Mouse (Mus musculus) myocyte (in vitro differentiated cells): ENCODE results near the gene Abcg2. TPM values are rescaled to one million over a fixed set of nuclear protein-coding genes. Genes with fewer than 3 reads are reported as not detected.

Source experiments
- H3K27me3 ChIP-seq: one replicate; pipeline ENCODE4 v1.6.1; 2011; ENCODE audit not compliant: control insufficient read depth, insufficient read depth, insufficient read length
- H3K36me3 ChIP-seq: one replicate; pipeline ENCODE4 v1.6.1; 2011; ENCODE audit not compliant: control insufficient read depth, insufficient read depth
- H3K4me2 ChIP-seq: one replicate; pipeline ENCODE4 v1.6.1; 2011; ENCODE audit warnings: low read depth, control low read depth
- H3K4me3 ChIP-seq: one replicate; pipeline ENCODE4 v1.5.1; 2011; ENCODE audit warnings: mild to moderate bottlenecking, control low read depth, moderate library complexity
- H3K79me2 ChIP-seq: one replicate; pipeline ENCODE4 v1.6.1; 2011; ENCODE audit not compliant: control insufficient read depth, insufficient read depth
- H3ac ChIP-seq: one replicate; pipeline ENCODE4 v1.6.1; 2011; ENCODE audit not compliant: control insufficient read depth, insufficient read length
- CEBPB ChIP-seq: IDR thresholded peaks from 2 replicates; pipeline ENCODE4 v1.6.1; 2011; ENCODE audit warnings: mild to moderate bottlenecking, moderate library complexity; ENCODE audit not compliant: poor library complexity, insufficient read depth, severe bottlenecking
- E2F4 ChIP-seq: IDR thresholded peaks from one replicate; pipeline ENCODE4 v1.6.1; 2011; ENCODE audit warnings: mild to moderate bottlenecking, control low read depth, moderate library complexity; ENCODE audit not compliant: insufficient read depth
- MAX ChIP-seq: IDR thresholded peaks from one replicate; pipeline ENCODE4 v1.6.1; 2011; ENCODE audit warnings: low read depth, mild to moderate bottlenecking, control low read depth
- MYOD1 ChIP-seq, 3 experiments: IDR thresholded peaks; one replicate each; pipeline ENCODE4 v1.6.1; 2011; ENCODE audit warnings: control low read depth in 2 of 3, low read depth in 2 of 3, mild to moderate bottlenecking in 2 of 3, moderate library complexity in 1 of 3; ENCODE audit not compliant: insufficient read length in 2 of 3, control insufficient read depth in 1 of 3
- MYOG ChIP-seq, 3 experiments: IDR thresholded peaks; one replicate each; pipeline ENCODE4 v1.6.1; 2011; ENCODE audit warnings: control low read depth in 2 of 3, low read depth in 2 of 3, mild to moderate bottlenecking in 2 of 3; ENCODE audit not compliant: insufficient read length in 2 of 3, control insufficient read depth in 1 of 3, insufficient read depth in 1 of 3
- POLR2A ChIP-seq: IDR thresholded peaks from one replicate; pipeline ENCODE4 v1.6.1; 2011; ENCODE audit warnings: low read depth, mild to moderate bottlenecking, control low read depth, moderate library complexity; ENCODE audit not compliant: insufficient read length
- POLR2AphosphoS2 ChIP-seq: IDR thresholded peaks from one replicate; pipeline ENCODE4 v1.6.1; 2011; ENCODE audit warnings: low read depth, control low read depth; ENCODE audit not compliant: insufficient read length
- REST ChIP-seq: IDR thresholded peaks from one replicate; pipeline ENCODE4 v1.6.1; 2011; ENCODE audit warnings: mild to moderate bottlenecking, control low read depth, moderate library complexity; ENCODE audit not compliant: insufficient read depth, insufficient read length
- SRF ChIP-seq: IDR thresholded peaks from one replicate; pipeline ENCODE4 v1.6.1; 2011; ENCODE audit warnings: low read depth; ENCODE audit not compliant: control insufficient read depth, insufficient read length
- TCF12 ChIP-seq: IDR thresholded peaks from one replicate; pipeline ENCODE4 v1.6.1; 2011; ENCODE audit warnings: mild to moderate bottlenecking, control low read depth; ENCODE audit not compliant: poor library complexity, insufficient read depth, severe bottlenecking
- TCF3 ChIP-seq: IDR thresholded peaks from one replicate; pipeline ENCODE4 v1.6.1; 2011; ENCODE audit warnings: low read depth, control low read depth; ENCODE audit not compliant: insufficient read length
- USF1 ChIP-seq: IDR thresholded peaks from one replicate; pipeline ENCODE4 v1.6.1; 2011; ENCODE audit warnings: low read depth, mild to moderate bottlenecking, control low read depth, moderate library complexity
- polyA plus RNA-seq: library from polyadenylated mRNA; unstranded; fragments of >200 nt; fragmentation: generic; extraction: Trizol; gene quantifications from one replicate; pipeline ENCODE4 v1.2.1, GENCODE M21; 2012; ENCODE audit warnings: missing spikeins

Gene Abcg2
- polyA plus RNA-seq, 1 experiment = 25.0 TPM

- Histone ChIP-seq H3K4me2 (peak overlapping the region; percentile 99), H3K27me3 (no peaks in the 10 kb centered on the region), H3K79me2 (peaks cover 12% of the 10 kb centered on the region), H3K36me3 (no peaks in the 10 kb centered on the region), H3K4me3 (peak overlapping the region; percentile 31), H3ac (peak overlapping the region; percentile 8)
- TF ChIP-seq POLR2AphosphoS2 (no peak), REST (no peak)
These were observed 56.9 kb downstream of the Abcg2 start for GRCm38 (mm10) chr6:58641056-58641799.

DNA sequence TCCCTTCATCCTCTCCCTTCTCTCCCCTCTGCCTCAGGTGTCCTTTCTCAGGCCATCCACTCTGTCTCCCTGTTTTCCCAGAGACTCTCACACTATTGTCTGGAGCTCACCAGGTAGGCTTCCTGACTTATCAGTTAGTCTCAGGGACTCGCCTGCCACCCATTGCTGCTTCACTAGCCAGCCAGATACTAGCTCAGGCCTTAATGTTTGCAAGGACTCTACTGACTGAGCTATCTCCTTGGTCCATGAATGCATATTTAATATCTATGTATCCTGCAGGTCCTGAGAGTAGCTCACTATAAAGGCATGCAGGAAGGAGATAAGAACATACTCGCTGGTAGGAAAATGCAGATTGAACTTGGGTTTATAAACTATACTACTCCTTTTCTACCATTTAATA is 57.9 kb downstream of the Abcg2 start:
- Histone ChIP-seq H3K79me2 (peaks cover 12% of the 10 kb centered on the region), H3K27me3 (no peaks in the 10 kb centered on the region)
- TF ChIP-seq POLR2AphosphoS2 (no peak), POLR2A (no peak), MYOD1 (IDR thresholded peaks at IDR 0.05; ENCODE audit: control insufficient read depth in 1 of 3, insufficient read length in 2 of 3, low read depth in 2 of 3) (no peak), MYOG (IDR thresholded peaks at IDR 0.05; ENCODE audit: control insufficient read depth in 1 of 3, insufficient read depth in 1 of 3, insufficient read length in 2 of 3, low read depth in 2 of 3) (no peak), TCF12 (no peak), CEBPB (no peak), TCF3 (no peak), E2F4 (no peak), USF1 (no peak), SRF (no peak)

DNA sequence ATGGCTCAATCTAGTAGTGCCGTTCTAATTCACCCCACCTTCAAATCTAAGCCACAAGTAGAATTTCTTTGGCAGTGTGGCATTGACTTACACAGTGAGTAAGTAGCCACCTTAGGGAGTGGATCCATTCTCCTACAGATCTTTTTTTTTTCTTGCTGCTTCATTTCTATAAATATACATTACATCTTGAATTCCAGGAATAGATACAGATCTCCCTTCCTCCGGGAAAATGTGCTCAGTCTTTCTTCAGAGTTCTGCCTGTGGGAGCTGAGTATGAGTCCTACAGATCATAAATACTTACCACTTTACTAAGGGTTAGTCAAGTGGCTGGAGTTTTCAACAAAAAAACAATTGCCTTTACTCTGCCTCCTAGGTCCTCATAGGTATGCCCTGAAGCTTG is 60.3 kb downstream of the Abcg2 start:
- H3K27me3 ChIP-seq = no peaks in the 10 kb centered on the region
- TF ChIP-seq SRF = no peak
- TF ChIP-seq REST = no peak
- TF ChIP-seq E2F4 = no peak
- no peak for TF ChIP-seq MYOD1 (IDR thresholded peaks at IDR 0.05; ENCODE audit: control insufficient read depth in 1 of 3, insufficient read length in 2 of 3, low read depth in 2 of 3)
- no peak for TF ChIP-seq POLR2A
- no peak for TF ChIP-seq USF1
- no peak for TF ChIP-seq MYOG (IDR thresholded peaks at IDR 0.05; ENCODE audit: control insufficient read depth in 1 of 3, insufficient read depth in 1 of 3, insufficient read length in 2 of 3, low read depth in 2 of 3)
- no peak for TF ChIP-seq TCF12
- TF ChIP-seq CEBPB = no peak
- no peak for TF ChIP-seq POLR2AphosphoS2
- no peak for TF ChIP-seq MAX
- peaks cover 23% of the 10 kb centered on the region for H3K79me2 ChIP-seq
- no peak overlapping the region for H3ac ChIP-seq
- H3K4me3 ChIP-seq = no peak overlapping the region
- no peaks in the 10 kb centered on the region for H3K36me3 ChIP-seq
- peak overlapping the region; percentile 13 for H3K4me2 ChIP-seq

More for the DNA sequence above, 57.9 kb downstream of the Abcg2 start:
- no peak overlapping the region for H3K4me2 ChIP-seq
- no peak overlapping the region for H3K4me3 ChIP-seq
- no peak overlapping the region for H3ac ChIP-seq
- H3K36me3 ChIP-seq = no peaks in the 10 kb centered on the region

DNA sequence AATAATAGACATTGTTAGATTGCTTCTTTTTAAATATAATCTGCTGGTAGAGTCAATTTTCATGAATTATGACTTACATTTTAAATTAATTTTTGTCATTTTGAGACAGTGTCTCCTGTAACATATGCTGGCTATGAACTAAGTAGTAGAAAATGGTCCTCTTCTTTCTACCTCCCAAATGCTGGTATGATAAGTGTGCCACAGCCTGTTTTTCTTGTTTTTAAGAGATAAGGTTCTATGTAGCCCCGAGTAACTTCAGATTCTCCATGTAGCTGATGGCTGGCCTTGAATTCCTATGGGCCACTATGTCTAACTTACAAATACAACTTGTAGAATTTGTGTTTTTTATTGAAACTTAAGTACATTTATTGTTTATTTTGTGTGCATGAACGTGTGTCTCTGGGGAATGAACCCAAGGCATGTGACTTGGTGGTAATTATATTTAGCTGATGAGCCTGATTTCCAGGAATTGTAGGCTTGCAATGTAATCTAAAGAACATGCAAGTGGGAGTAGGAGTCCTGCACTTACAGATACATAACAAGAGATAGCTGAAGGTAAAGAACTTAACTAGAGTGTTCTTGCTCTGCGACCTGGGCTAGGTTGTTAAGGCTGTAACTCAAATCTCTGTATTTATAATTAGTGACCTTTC is 63.9 kb downstream of the Abcg2 start:
- no peaks in the 10 kb centered on the region for H3K36me3 ChIP-seq
- H3K27me3 ChIP-seq = no peaks in the 10 kb centered on the region
- no peak overlapping the region for H3K4me3 ChIP-seq
- no peak overlapping the region for H3K4me2 ChIP-seq
- H3ac ChIP-seq = no peak overlapping the region
- TF ChIP-seq USF1 (no peak), SRF (no peak), CEBPB (no peak), MYOG (IDR thresholded peaks at IDR 0.05; ENCODE audit: control insufficient read depth in 1 of 3, insufficient read depth in 1 of 3, insufficient read length in 2 of 3, low read depth in 2 of 3) (no peak), POLR2AphosphoS2 (no peak), MYOD1 (IDR thresholded peaks at IDR 0.05; ENCODE audit: control insufficient read depth in 1 of 3, insufficient read length in 2 of 3, low read depth in 2 of 3) (no peak), POLR2A (no peak), MAX (no peak)
- peaks cover 23% of the 10 kb centered on the region for H3K79me2 ChIP-seq

DNA sequence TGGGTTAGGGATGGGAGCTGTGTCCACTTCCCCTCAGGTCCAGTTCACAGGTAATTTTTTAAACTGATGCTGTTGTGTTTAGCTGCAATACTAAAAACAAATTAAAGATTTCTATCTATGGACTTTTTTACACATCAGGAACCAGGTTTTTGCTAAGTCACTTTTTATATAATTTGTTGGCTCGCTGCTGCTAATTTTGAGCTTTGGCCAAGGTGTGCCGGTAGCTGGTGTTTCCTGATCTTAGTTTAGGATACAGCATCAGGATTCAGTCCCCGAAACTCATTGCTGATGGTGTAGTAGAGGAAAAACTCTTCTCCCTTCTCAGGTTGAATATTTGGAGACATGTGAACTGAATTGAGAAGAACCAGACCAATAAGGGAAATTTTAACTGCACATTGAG is 65.8 kb downstream of the Abcg2 start:
- H3K27me3 ChIP-seq = no peaks in the 10 kb centered on the region
- no peak overlapping the region for H3K4me3 ChIP-seq
- TF ChIP-seq TCF3 (no peak), POLR2AphosphoS2 (no peak), POLR2A (no peak), MYOG (IDR thresholded peaks at IDR 0.05; ENCODE audit: control insufficient read depth in 1 of 3, insufficient read depth in 1 of 3, insufficient read length in 2 of 3, low read depth in 2 of 3) (no peak), USF1 (no peak), REST (no peak), E2F4 (no peak), SRF (no peak), MYOD1 (IDR thresholded peaks at IDR 0.05; ENCODE audit: control insufficient read depth in 1 of 3, insufficient read length in 2 of 3, low read depth in 2 of 3) (no peak), TCF12 (no peak), CEBPB (no peak), MAX (no peak)
- no peaks in the 10 kb centered on the region for H3K36me3 ChIP-seq
- peaks cover 18% of the 10 kb centered on the region for H3K79me2 ChIP-seq
- H3ac ChIP-seq = no peak overlapping the region
- H3K4me2 ChIP-seq = no peak overlapping the region
